Mouse (Mus musculus) CH12.LX (cell line): ENCODE data around the gene Tubb5. TPM values are rescaled to one million over a fixed set of nuclear protein-coding genes. Genes with fewer than 3 reads are reported as not detected.

Source experiments
- DNase-seq: peaks from one replicate; pipeline ENCODE4 v3.0.0-alpha.2; 2013; ENCODE audit errors: extremely low read depth
- H3K27ac ChIP-seq: 2 replicates; pipeline ENCODE4 v1.5.1; 2012; ENCODE audit warnings: low read depth, mild to moderate bottlenecking, control low read depth, moderate library complexity; ENCODE audit not compliant: insufficient read depth
- H3K27me3 ChIP-seq: replicated peaks from 2 replicates; pipeline ENCODE3; 2012; ENCODE audit warnings: inconsistent platforms
- H3K36me3 ChIP-seq, 2 experiments: replicated peaks in 1 of 2; 2 replicates each; pipeline versions ENCODE3 to v1.6.1; 2012; ENCODE audit warnings: inconsistent platforms in 1 of 2, low read length in 1 of 2, mild to moderate bottlenecking in 1 of 2, mixed read lengths in 1 of 2, moderate library complexity in 1 of 2; ENCODE audit not compliant: control insufficient read depth in 1 of 2, insufficient read depth in 1 of 2
- H3K4me1 ChIP-seq, 2 experiments: 2 replicates each; pipeline ENCODE4 v1.6.1; 2012; ENCODE audit warnings: inconsistent platforms in 1 of 2, moderate library complexity in 1 of 2; ENCODE audit not compliant: insufficient read depth in 2 of 2, control insufficient read depth in 1 of 2
- H3K4me2 ChIP-seq: 2 replicates; pipeline ENCODE4 v1.6.1; 2012; ENCODE audit warnings: low read depth, mild to moderate bottlenecking, control low read depth; ENCODE audit not compliant: poor library complexity, insufficient read depth, severe bottlenecking
- H3K4me3 ChIP-seq, 3 experiments: fragments of 150-350 bp in 1 of 3; sonication (generic) in 1 of 3; replicated peaks in 1 of 3; 2 replicates each; pipeline versions ENCODE3 to v1.5.1; 2011 to 2012; ENCODE audit warnings: low read depth in 2 of 3, low read length in 2 of 3, mild to moderate bottlenecking in 2 of 3, moderate library complexity in 2 of 3, control low read depth in 1 of 3, improper control_type of control experiment in 1 of 3, inconsistent platforms in 1 of 3, mixed read lengths in 1 of 3; ENCODE audit not compliant: poor library complexity in 1 of 3
- H3K79me2 ChIP-seq: replicated peaks from 2 replicates; pipeline ENCODE4 v1.6.1; 2012; ENCODE audit warnings: mild to moderate bottlenecking, moderate library complexity; ENCODE audit not compliant: control insufficient read depth, poor library complexity, insufficient read depth, severe bottlenecking; ENCODE audit errors: extremely low read depth
- H3K9ac ChIP-seq: 2 replicates; pipeline ENCODE4 v1.6.1; 2012; ENCODE audit warnings: low read depth, mild to moderate bottlenecking, control low read depth, moderate library complexity; ENCODE audit not compliant: insufficient read depth
- H3K9me3 ChIP-seq: replicated peaks from 2 replicates; pipeline ENCODE3; 2012; ENCODE audit warnings: low read length, inconsistent platforms, mixed read lengths
- BHLHE40 ChIP-seq: IDR thresholded peaks from 2 replicates; pipeline ENCODE4 v1.6.1; 2011; ENCODE audit warnings: mild to moderate bottlenecking, low read depth, low read length, improper control_type of control experiment
- CHD1 ChIP-seq: IDR thresholded peaks from 2 replicates; pipeline ENCODE4 v1.6.1; 2012; ENCODE audit warnings: low read depth, low read length, improper control_type of control experiment, inconsistent platforms
- CHD2 ChIP-seq: IDR thresholded peaks from 2 replicates; pipeline ENCODE4 v1.6.1; 2011; ENCODE audit warnings: low read length, improper control_type of control experiment
- CTCF ChIP-seq, 2 experiments: IDR thresholded peaks in 1 of 2; conservative IDR thresholded peaks in 1 of 2; 2 replicates each; pipeline ENCODE4 v1.5.1; 2011 to 2012; ENCODE audit warnings: low read depth in 2 of 2, low read length in 2 of 2, improper control_type of control experiment in 1 of 2, inconsistent platforms in 1 of 2, mild to moderate bottlenecking in 1 of 2, moderate library complexity in 1 of 2
- ETS1 ChIP-seq: conservative IDR thresholded peaks from 2 replicates; pipeline ENCODE4 v1.6.1; 2012; ENCODE audit warnings: low read depth, mild to moderate bottlenecking, inconsistent platforms, low read length, improper control_type of control experiment, moderate library complexity
- HCFC1 ChIP-seq: IDR thresholded peaks from 2 replicates; pipeline ENCODE4 v1.6.1; 2012; ENCODE audit warnings: low read depth, mild to moderate bottlenecking, inconsistent platforms, low read length, improper control_type of control experiment
- IRF4 ChIP-seq: IDR thresholded peaks from 2 replicates; pipeline ENCODE4 v1.6.1; 2014; ENCODE audit warnings: low read depth, mild to moderate bottlenecking, inconsistent platforms, low read length, improper control_type of control experiment
- JUN ChIP-seq: IDR thresholded peaks from 2 replicates; pipeline ENCODE4 v1.6.1; 2011; ENCODE audit warnings: low read depth, mild to moderate bottlenecking, low read length, improper control_type of control experiment, moderate library complexity; ENCODE audit not compliant: insufficient read depth
- JUND ChIP-seq: conservative IDR thresholded peaks from 2 replicates; pipeline ENCODE4 v1.6.1; 2011; ENCODE audit warnings: low read depth, low read length, improper control_type of control experiment
- MAFK ChIP-seq: IDR thresholded peaks from 2 replicates; pipeline ENCODE4 v1.6.1; 2011; ENCODE audit warnings: low read length, improper control_type of control experiment; ENCODE audit not compliant: insufficient replicate concordance
- MAX ChIP-seq: IDR thresholded peaks from 2 replicates; pipeline ENCODE4 v1.6.1; 2011; ENCODE audit warnings: low read length, improper control_type of control experiment
- MAZ ChIP-seq: IDR thresholded peaks from 2 replicates; pipeline ENCODE4 v1.6.1; 2012; ENCODE audit warnings: low read depth, mild to moderate bottlenecking, inconsistent platforms, low read length, improper control_type of control experiment, moderate library complexity
- MEF2A ChIP-seq: IDR thresholded peaks from 2 replicates; pipeline ENCODE4 v1.6.1; 2014; ENCODE audit warnings: low read depth, mild to moderate bottlenecking, inconsistent platforms, low read length, improper control_type of control experiment, borderline replicate concordance
- NRF1 ChIP-seq: IDR thresholded peaks from 2 replicates; pipeline ENCODE4 v1.6.1; 2014; ENCODE audit warnings: low read depth, mild to moderate bottlenecking, inconsistent platforms, low read length, improper control_type of control experiment, moderate library complexity
- PAX5 ChIP-seq: IDR thresholded peaks from 2 replicates; pipeline ENCODE4 v1.6.1; 2012; ENCODE audit warnings: low read length, inconsistent platforms, mixed read lengths
- POLR2A ChIP-seq: IDR thresholded peaks from 2 replicates; pipeline ENCODE4 v1.6.1; 2011; ENCODE audit warnings: low read depth, mild to moderate bottlenecking, improper control_type of control experiment, low read length
- RAD21 ChIP-seq: IDR thresholded peaks from 2 replicates; pipeline ENCODE4 v1.6.1; 2011; ENCODE audit warnings: low read depth, mild to moderate bottlenecking, low read length, improper control_type of control experiment, moderate library complexity
- RCOR1 ChIP-seq: conservative IDR thresholded peaks from 2 replicates; pipeline ENCODE4 v1.6.1; 2012; ENCODE audit warnings: low read depth, mild to moderate bottlenecking, inconsistent platforms, low read length, improper control_type of control experiment
- SMC3 ChIP-seq: IDR thresholded peaks from 2 replicates; pipeline ENCODE4 v1.6.1; 2011; ENCODE audit warnings: low read depth, low read length, improper control_type of control experiment
- TBP ChIP-seq: conservative IDR thresholded peaks from 2 replicates; pipeline ENCODE4 v1.6.1; 2011; ENCODE audit warnings: low read depth, low read length, improper control_type of control experiment
- USF2 ChIP-seq: conservative IDR thresholded peaks from 2 replicates; pipeline ENCODE4 v1.6.1; 2011; ENCODE audit warnings: low read depth, low read length, improper control_type of control experiment
- ZC3H11A ChIP-seq: IDR thresholded peaks from 2 replicates; pipeline ENCODE4 v1.6.1; 2012; ENCODE audit warnings: low read depth, mild to moderate bottlenecking, inconsistent platforms, low read length, improper control_type of control experiment
- ZKSCAN1 ChIP-seq: IDR thresholded peaks from 2 replicates; pipeline ENCODE4 v1.6.1; 2012; ENCODE audit warnings: low read depth, inconsistent platforms, low read length, improper control_type of control experiment, borderline replicate concordance
- ZNF384 ChIP-seq: IDR thresholded peaks from 2 replicates; pipeline ENCODE4 v1.6.1; 2012; ENCODE audit warnings: low read depth, low read length, improper control_type of control experiment, inconsistent platforms
- dilution Hi-C: fragments of 300-500 bp; cut with MboI; formaldehyde crosslinking; loops from 2 replicates; pipeline ENCODE4 v1.14.3; 2020; ENCODE audit warnings: low sequenced_read_pairs; ENCODE audit not compliant: extremely low pct_unique_long_range_greater_than_20kb, extremely low pct_ligation_motif_present
- in situ Hi-C: fragments of 300-500 bp; cut with MboI; formaldehyde crosslinking; loops from 3 replicates; pipeline ENCODE4 v1.14.3; 2019; ENCODE audit warnings: low sequenced_read_pairs, low pct_ligation_motif_present, low pct_unique_long_range_greater_than_20kb, mixed read lengths
- polyA plus RNA-seq: library from polyadenylated mRNA; unstranded; fragments of >175 nt; gene quantifications from 2 replicates; pipeline ENCODE4 v1.2.1, GENCODE M21; 2012; ENCODE audit warnings: low read depth; ENCODE audit not compliant: insufficient read length
- total RNA-seq, 2 experiments: library from RNA; depleted of rRNA; stranded (reverse); fragments of 300-350 nt in 1 of 2; fragments of >200 nt in 1 of 2; gene quantifications; 2 replicates each; pipeline ENCODE4 v1.2.3; 2012 to 2014

The Tubb5 gene
- total and polyA plus RNA-seq, 3 experiments = 1,014 to 1,121 (median 1,053) TPM

- Histone ChIP-seq H3K79me2 (no peaks in the 10 kb centered on the region), H3K4me1 (no peaks in the 10 kb centered on the region), H3K27me3 (no peaks in the 10 kb centered on the region), H3K27ac (no peak overlapping the region), H3K9ac (no peak overlapping the region), H3K4me2 (no peak overlapping the region), H3K4me3 (no peak overlapping the region), H3K36me3 (peaks cover 80 to 97% of the 10 kb centered on the region in 2 experiments), H3K9me3 (no peaks in the 10 kb centered on the region)
- in situ Hi-C loops (no loop called here), dilution Hi-C loops (no loop called here)
- TF ChIP-seq MAZ (no peak), POLR2A (no peak), JUN (no peak), JUND (no peak)
- no peak for DNase-seq
Observed at GRCm38 (mm10) chr17:35887725-35888124, 49.6 kb upstream of the Tubb5 start.

DNA sequence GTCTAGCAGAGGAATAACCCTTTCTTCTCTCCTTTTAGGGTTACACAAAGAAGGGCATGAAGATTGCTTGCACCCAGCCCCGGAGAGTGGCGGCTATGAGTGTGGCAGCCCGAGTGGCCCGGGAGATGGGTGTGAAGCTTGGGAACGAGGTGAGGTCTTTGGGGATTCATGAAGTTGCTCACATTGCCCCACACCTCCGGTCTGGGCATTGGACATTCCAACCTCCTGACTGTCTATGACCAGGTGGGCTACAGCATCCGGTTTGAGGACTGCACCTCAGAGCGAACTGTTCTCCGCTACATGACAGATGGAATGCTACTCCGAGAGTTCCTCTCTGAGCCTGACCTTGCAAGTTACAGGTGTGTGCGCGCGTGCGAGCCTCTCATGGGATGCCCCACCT lies 45.7 kb upstream of the Tubb5 start:
- peaks cover 5 to 16% of the 10 kb centered on the region in 2 experiments for H3K4me1 ChIP-seq
- dilution Hi-C loops (no loop called here), in situ Hi-C loops (no loop called here)
- H3K9ac ChIP-seq = no peak overlapping the region
- peaks cover 20% of the 10 kb centered on the region for H3K79me2 ChIP-seq
- TF ChIP-seq SMC3 = no peak
- no peak for TF ChIP-seq CHD1
- no peak for TF ChIP-seq RAD21
- TF ChIP-seq BHLHE40 = no peak
- TF ChIP-seq ZC3H11A = no peak
- no peak for TF ChIP-seq JUN
- TF ChIP-seq MAX = no peak
- TF ChIP-seq ZNF384 = no peak
- TF ChIP-seq NRF1 = no peak
- no peak for TF ChIP-seq USF2
- no peak for TF ChIP-seq CHD2
- TF ChIP-seq TBP = no peak
- no peaks in the 10 kb centered on the region for H3K9me3 ChIP-seq
- H3K36me3 ChIP-seq = peaks cover 70 to 79% of the 10 kb centered on the region in 2 experiments
- no peak overlapping the region for H3K4me2 ChIP-seq
- no peaks in the 10 kb centered on the region for H3K27me3 ChIP-seq
- no peak overlapping the region for H3K27ac ChIP-seq
- no peak for DNase-seq
- no peak overlapping the region for H3K4me3 ChIP-seq

- no peak for TF ChIP-seq MAFK
- no peak for TF ChIP-seq HCFC1
- no peak for TF ChIP-seq IRF4
- no peak for TF ChIP-seq NRF1
- TF ChIP-seq MAX = no peak
- TF ChIP-seq JUN = no peak
- no peak for TF ChIP-seq PAX5
- TF ChIP-seq MEF2A = no peak
- TF ChIP-seq CHD2 = no peak
- TF ChIP-seq CTCF (conservative IDR thresholded peaks at IDR 0.05 in 1 of 2, IDR thresholded peaks at IDR 0.05 in 1 of 2; ENCODE audit: low read depth in 2 of 2, low read length in 2 of 2) = no peak
- no peak for TF ChIP-seq ZKSCAN1
- no peak for TF ChIP-seq SMC3
- no peak for TF ChIP-seq RCOR1
- no peak for TF ChIP-seq ETS1
- no peak for TF ChIP-seq POLR2A
- peaks cover 61 to 71% of the 10 kb centered on the region in 2 experiments for H3K36me3 ChIP-seq
- in situ Hi-C loops (no loop called here), dilution Hi-C loops (no loop called here)
- H3K4me3 ChIP-seq = no peak overlapping the region
- no peak overlapping the region for H3K9ac ChIP-seq
- H3K27ac ChIP-seq = no peak overlapping the region
- H3K9me3 ChIP-seq = no peaks in the 10 kb centered on the region
- no peak for DNase-seq
- no peaks in the 10 kb centered on the region for H3K27me3 ChIP-seq
- peaks cover 20% of the 10 kb centered on the region for H3K79me2 ChIP-seq
- H3K4me1 ChIP-seq = peaks cover 5 to 16% of the 10 kb centered on the region in 2 experiments
- H3K4me2 ChIP-seq = no peak overlapping the region
Observed at GRCm38 (mm10) chr17:35882924-35883323, 44.8 kb upstream of the Tubb5 start.
